Mouse (Mus musculus): ENCODE measurements around the gene Ncapd3. TPM values are rescaled to one million over a fixed set of nuclear protein-coding genes. Genes with fewer than 3 reads are reported as not detected.
A peak's percentile ranks its signal among the peaks of the same experiment; 100 is the strongest.

Gene Ncapd3
- total RNA-seq, 2 experiments from 2014 or later = 17.2 to 18.2 TPM

GRCm38 (mm10) chr9:27122076-27122475 lies 92.1 kb downstream of the Ncapd3 start:
- no peak for DNase-seq (ENCODE audit: low spot score in 2 of 2)

- no peak for DNase-seq (ENCODE audit: low spot score in 2 of 2)
Observed at GRCm38 (mm10) chr9:27122963-27123362, 93.0 kb downstream of the Ncapd3 start.

- DNase-seq (ENCODE audit: low spot score in 2 of 2) = no peak
Observed at GRCm38 (mm10) chr9:27123947-27124346, 94.0 kb downstream of the Ncapd3 start.

- no peak for DNase-seq (ENCODE audit: low spot score in 2 of 2)
Observed at GRCm38 (mm10) chr9:27125450-27125849, 95.5 kb downstream of the Ncapd3 start.

- DNase-seq (ENCODE audit: low spot score in 2 of 2) = no peak
Observed at GRCm38 (mm10) chr9:27126543-27126942, 96.6 kb downstream of the Ncapd3 start.

GRCm38 (mm10) chr9:27128629-27129028 lies 98.7 kb downstream of the Ncapd3 start:
- no peak for DNase-seq (ENCODE audit: low spot score in 2 of 2)

GRCm38 (mm10) chr9:27134410-27134809 lies 104.4 kb downstream of the Ncapd3 start:
- peak in 1 of 2 experiments; percentile 45 for DNase-seq (ENCODE audit: low spot score in 2 of 2)

GRCm38 (mm10) chr9:27135372-27135771 lies 105.4 kb downstream of the Ncapd3 start:
- DNase-seq (ENCODE audit: low spot score in 2 of 2) = no peak

GRCm38 (mm10) chr9:27136651-27137050 lies 106.7 kb downstream of the Ncapd3 start:
- no peak for DNase-seq (ENCODE audit: low spot score in 2 of 2)

GRCm38 (mm10) chr9:27140432-27141065 lies 110.6 kb downstream of the Ncapd3 start:
- DNase-seq (ENCODE audit: low spot score in 2 of 2) = no peak

- no peak for DNase-seq (ENCODE audit: low spot score in 2 of 2)
Observed at GRCm38 (mm10) chr9:27144271-27144840, 114.4 kb downstream of the Ncapd3 start.

Other genes starting within 250 kb of the Ncapd3 start
- gene Glb1l2, start 223.7 kb upstream of the Ncapd3 start, total RNA-seq (2021) = 1 to 10 TPM in 1 of 2 experiments, under 1 TPM in 1; 0.62 to 1.4 TPM
- gene Glb1l3, start 169.3 kb upstream of the Ncapd3 start, total RNA-seq (2021) = not detected
- gene Gm1110, start 107.1 kb upstream of the Ncapd3 start, total RNA-seq (2021) = under 1 TPM in 1 of 2 experiments, not detected in 1; 0.32 TPM
- gene Acad8, start 30.6 kb upstream of the Ncapd3 start, total RNA-seq (2021) = 10 to 100 TPM; 35.7 to 37.2 TPM
- 10 to 100 TPM; 87.3 to 93.1 TPM for gene Thyn1, start 30.5 kb upstream of the Ncapd3 start, total RNA-seq (2021)
- 100 to 1,000 TPM; 114 to 119 TPM for gene Vps26b, start 110 bp upstream of the Ncapd3 start, total RNA-seq (2021)
- 10 to 100 TPM; 30.1 to 31.3 TPM for gene Jam3, start 125.2 kb downstream of the Ncapd3 start, total RNA-seq (2021)

Data from layer of hippocampus, postnatal 14 days (tissue).